Mouse (Mus musculus): ENCODE measurements around the gene 4930556J24Rik. TPM values are rescaled to one million over a fixed set of nuclear protein-coding genes. Genes with fewer than 3 reads are reported as not detected.

The 4930556J24Rik gene
- total and polyA plus RNA-seq, 3 experiments = 0.31 to 0.47 TPM; not detected in 1

- TF ChIP-seq ELF1 (IDR thresholded peaks at IDR 0.05; ENCODE audit: low read depth, low read length) (peak; percentile 76), EP300 (IDR thresholded peaks at IDR 0.05; ENCODE audit: low read depth in 1 of 2, low read length in 2 of 2) (0 out of 4 replicates have a peak, but pooled peaks of 1 of the 2 experiments have one; percentile 33), ZNF384 (IDR thresholded peaks at IDR 0.05; ENCODE audit: low read depth, low read length) (0 out of 2 replicates have a peak, but pooled peaks have one; percentile 2)
Measured at GRCm38 (mm10) chr11:3931511-3932211, 44.9 kb downstream of the 4930556J24Rik start, which contains the start of gene Tcn2 (continued).

- TF ChIP-seq CHD1 (IDR thresholded peaks at IDR 0.05; ENCODE audit: low read depth, low read length) = no peak
- TF ChIP-seq ETS1 (IDR thresholded peaks at IDR 0.05; ENCODE audit: low read depth, low read length) = no peak
- TF ChIP-seq JUND (IDR thresholded peaks at IDR 0.05; ENCODE audit: low read depth, low read length) = no peak
- no peak for TF ChIP-seq TAL1 (IDR thresholded peaks at IDR 0.05; ENCODE audit: low read length)
- TF ChIP-seq NRF1 (IDR thresholded peaks at IDR 0.05; ENCODE audit: insufficient read depth, low read depth, low read length, poor library complexity, severe bottlenecking) = no peak
- no peak for TF ChIP-seq MEF2A (IDR thresholded peaks at IDR 0.05; ENCODE audit: extremely low read depth, insufficient replicate concordance, low read depth, low read length, poor library complexity, severe bottlenecking)
- no peaks in the 10 kb centered on the region for H3K9me3 ChIP-seq (replicated peaks; ENCODE audit: insufficient read depth, low read length)
- DNase-seq (ENCODE audit: low read depth, low spot score) = no peak
- no peaks in the 10 kb centered on the region; the same call in 1 of the 2 replicates for H3K79me2 ChIP-seq (ENCODE audit: control insufficient read depth, insufficient read depth, low read length, poor library complexity)
- peak overlapping the region; percentile 64 to 71; a peak in 2 of 4 replicates for H3K4me3 ChIP-seq (ENCODE audit: control insufficient read depth in 1 of 2, insufficient read depth in 1 of 2, low read depth in 2 of 2, low read length in 2 of 2)
- H3K27ac ChIP-seq (ENCODE audit: control insufficient read depth, low read depth, low read length) = no peak overlapping the region
- H3K27me3 ChIP-seq (ENCODE audit: control insufficient read depth in 1 of 2, insufficient read depth in 2 of 2, low read length in 2 of 2) = peaks cover 0 to 7% of the 10 kb centered on the region in 2 experiments; a peak in 2 of 4 replicates
- H3K36me3 ChIP-seq (ENCODE audit: control insufficient read depth in 1 of 2, insufficient read depth in 2 of 2, low read length in 2 of 2) = peaks cover 0 to 14% of the 10 kb centered on the region in 2 experiments; a peak in 2 of 4 replicates
- H3K4me1 ChIP-seq (ENCODE audit: control insufficient read depth in 1 of 2, insufficient read depth in 2 of 2, low read length in 2 of 2) = peaks cover 0 to 21% of the 10 kb centered on the region in 2 experiments; a peak in 3 of 4 replicates
- H3K9ac ChIP-seq (ENCODE audit: control insufficient read depth, low read depth, low read length, poor library complexity, severe bottlenecking) = peak overlapping the region; percentile 67
Measured at GRCm38 (mm10) chr11:3930931-3931330, 45.6 kb downstream of the 4930556J24Rik start.

- peaks cover 0 to 5% of the 10 kb centered on the region in 2 experiments; a peak in 2 of 4 replicates for H3K27me3 ChIP-seq (ENCODE audit: control insufficient read depth in 1 of 2, insufficient read depth in 2 of 2, low read length in 2 of 2)
- DNase-seq (ENCODE audit: low read depth, low spot score) = peak; percentile 34
- H3K36me3 ChIP-seq (ENCODE audit: control insufficient read depth in 1 of 2, insufficient read depth in 2 of 2, low read length in 2 of 2) = peaks cover 0 to 14% of the 10 kb centered on the region in 2 experiments; a peak in 2 of 4 replicates
- no peak overlapping the region for H3K9ac ChIP-seq (ENCODE audit: control insufficient read depth, low read depth, low read length, poor library complexity, severe bottlenecking)
- peaks cover 0 to 21% of the 10 kb centered on the region in 2 experiments; a peak in 3 of 4 replicates for H3K4me1 ChIP-seq (ENCODE audit: control insufficient read depth in 1 of 2, insufficient read depth in 2 of 2, low read length in 2 of 2)
- H3K4me3 ChIP-seq (ENCODE audit: control insufficient read depth in 1 of 2, insufficient read depth in 1 of 2, low read depth in 2 of 2, low read length in 2 of 2) = no peak overlapping the region
- TF ChIP-seq MEF2A (IDR thresholded peaks at IDR 0.05; ENCODE audit: extremely low read depth, insufficient replicate concordance, low read depth, low read length, poor library complexity, severe bottlenecking) (no peak), CTCF (IDR thresholded peaks at IDR 0.05 in 2 of 3, conservative IDR thresholded peaks at IDR 0.05 in 1 of 3; ENCODE audit: control insufficient read depth in 1 of 3, insufficient read depth in 1 of 3, low read depth in 2 of 3, low read length in 3 of 3, poor library complexity in 1 of 3, severe bottlenecking in 1 of 3) (no peak), POLR2AphosphoS5 (IDR thresholded peaks at IDR 0.05; ENCODE audit: borderline replicate concordance, low read depth, low read length) (no peak), MAZ (IDR thresholded peaks at IDR 0.05; ENCODE audit: low read depth, low read length) (no peak), ZNF384 (IDR thresholded peaks at IDR 0.05; ENCODE audit: low read depth, low read length) (no peak), POLR2A (IDR thresholded peaks at IDR 0.05; ENCODE audit: control insufficient read depth in 1 of 2, insufficient read depth in 1 of 2, low read depth in 1 of 2, low read length in 2 of 2, poor library complexity in 1 of 2) (no peak), USF1 (IDR thresholded peaks at IDR 0.05; ENCODE audit: low read depth, low read length) (no peak), SMC3 (IDR thresholded peaks at IDR 0.05; ENCODE audit: low read depth, low read length) (no peak), ZKSCAN1 (IDR thresholded peaks at IDR 0.05; ENCODE audit: low read depth, low read length) (no peak), MAFK (IDR thresholded peaks at IDR 0.05; ENCODE audit: borderline replicate concordance, low read depth, low read length) (no peak), RAD21 (IDR thresholded peaks at IDR 0.05; ENCODE audit: low read depth, low read length) (no peak), KAT2A (conservative IDR thresholded peaks at IDR 0.05; ENCODE audit: low read depth, low read length) (no peak), JUND (IDR thresholded peaks at IDR 0.05; ENCODE audit: low read depth, low read length) (no peak), MYB (IDR thresholded peaks at IDR 0.05; ENCODE audit: low read depth, low read length) (no peak), NRF1 (IDR thresholded peaks at IDR 0.05; ENCODE audit: insufficient read depth, low read depth, low read length, poor library complexity, severe bottlenecking) (no peak), E2F4 (IDR thresholded peaks at IDR 0.05; ENCODE audit: borderline replicate concordance, low read depth, low read length) (no peak), ETS1 (IDR thresholded peaks at IDR 0.05; ENCODE audit: low read depth, low read length) (no peak), ELF1 (IDR thresholded peaks at IDR 0.05; ENCODE audit: low read depth, low read length) (no peak), CHD2 (IDR thresholded peaks at IDR 0.05; ENCODE audit: low read length) (no peak)
- H3K27ac ChIP-seq (ENCODE audit: control insufficient read depth, low read depth, low read length) = no peak overlapping the region
- H3K9me3 ChIP-seq (replicated peaks; ENCODE audit: insufficient read depth, low read length) = no peaks in the 10 kb centered on the region
- H3K79me2 ChIP-seq (ENCODE audit: control insufficient read depth, insufficient read depth, low read length, poor library complexity) = no peaks in the 10 kb centered on the region; the same call in 1 of the 2 replicates
Measured at GRCm38 (mm10) chr11:3930019-3930418, 46.6 kb downstream of the 4930556J24Rik start.

All from MEL (cell line).